Mouse (Mus musculus) embryonic stem cell, embryonic (primary cell): ENCODE data around the gene Tmem179b.

ENCODE experiments used
- CTCF ChIA-PET, 4 experiments: fragments of 300-600 bp in 2 of 4; fragments of 350-600 bp in 2 of 4; sonication (Branson Sonifier 250); formaldehyde crosslinking; loops; one replicate each; lab custom pipeline; 2022; ENCODE audit warnings: inconsistent platforms in 2 of 4; lab: Charles Lee
- POLR2A ChIA-PET, 4 experiments: fragments of 300-600 bp in 2 of 4; fragments of 350-600 bp in 2 of 4; sonication (Branson Sonifier 250); formaldehyde crosslinking; loops; one replicate each; lab custom pipeline; 2022; ENCODE audit warnings: antibody characterized with exemption in 4 of 4, inconsistent platforms in 1 of 4; lab: Charles Lee

Gene Tmem179b

DNA sequence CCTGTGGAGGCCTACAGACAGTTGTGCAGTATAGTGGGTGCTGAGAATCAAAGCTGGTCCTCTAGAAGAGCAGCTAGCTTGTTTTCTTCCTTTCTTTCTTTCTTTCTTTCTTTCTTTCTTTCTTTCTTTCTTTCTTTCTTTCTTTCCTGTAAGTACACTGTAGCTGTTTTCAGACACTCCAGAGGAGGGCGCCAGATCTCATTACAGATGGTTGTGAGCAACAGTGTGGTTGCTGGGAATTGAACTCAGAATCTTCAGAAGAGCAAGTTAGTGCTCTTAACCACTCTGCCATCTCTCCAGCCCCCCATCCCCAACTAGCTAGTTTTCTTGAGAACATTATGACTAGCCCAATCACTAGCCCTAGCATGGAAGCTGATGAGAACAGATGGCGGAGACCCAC lies 13.5 kb downstream of the Tmem179b start:
- POLR2A ChIA-PET, result interaction anchor here (0.6 to 15.6 kb wide), 37 partner anchors 10 to 1423 kb away, joined by 3 to 436 read pairs (median 4); partner anchors contain the start of genes Slc3a2 (in 3 of the 4), Taf6l (in 2 of the 4), Tmem179b (in 2 of the 4) and Tmem223 (in 2 of the 4)
- CTCF ChIA-PET, result interaction anchor here in 3 of 4 experiments (0.5 to 1.3 kb wide), 10 partner anchors 10 to 1410 kb away, joined by 3 to 6 read pairs (median 4); partner anchors contain the start of genes Taf6l (in 2 of the 3) and Tmem223 (in 1 of the 3)

DNA sequence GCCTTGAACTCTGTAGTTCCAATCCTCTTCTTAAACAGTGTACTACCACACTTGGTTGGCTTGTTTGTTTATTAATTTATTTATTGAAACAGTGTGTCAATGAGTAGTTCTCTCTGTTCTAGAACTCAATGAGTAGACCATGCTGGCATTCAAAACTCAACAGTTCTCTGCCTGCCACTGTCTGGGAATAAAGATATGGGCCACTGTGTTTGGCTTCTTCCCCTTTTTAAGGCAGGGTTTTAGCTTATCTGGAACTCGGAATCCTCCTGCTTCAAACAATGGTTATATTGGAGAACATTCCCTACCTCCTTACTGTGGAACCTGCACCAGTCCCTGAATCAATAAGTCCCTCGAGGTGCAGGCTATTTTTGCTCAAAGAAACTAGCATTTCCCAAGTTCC lies 15.4 kb downstream of the Tmem179b start:
- POLR2A ChIA-PET, result interaction anchor here in 3 of 4 experiments (0.5 to 15.6 kb wide), 22 partner anchors 9 to 1625 kb away, joined by 3 to 436 read pairs (median 49); partner anchors contain the start of genes Slc3a2 (in 3 of the 3), 1700092M07Rik (in 2 of the 3), Stx5a (in 2 of the 3) and Taf6l (in 2 of the 3)
- CTCF ChIA-PET, result no interaction called here

DNA sequence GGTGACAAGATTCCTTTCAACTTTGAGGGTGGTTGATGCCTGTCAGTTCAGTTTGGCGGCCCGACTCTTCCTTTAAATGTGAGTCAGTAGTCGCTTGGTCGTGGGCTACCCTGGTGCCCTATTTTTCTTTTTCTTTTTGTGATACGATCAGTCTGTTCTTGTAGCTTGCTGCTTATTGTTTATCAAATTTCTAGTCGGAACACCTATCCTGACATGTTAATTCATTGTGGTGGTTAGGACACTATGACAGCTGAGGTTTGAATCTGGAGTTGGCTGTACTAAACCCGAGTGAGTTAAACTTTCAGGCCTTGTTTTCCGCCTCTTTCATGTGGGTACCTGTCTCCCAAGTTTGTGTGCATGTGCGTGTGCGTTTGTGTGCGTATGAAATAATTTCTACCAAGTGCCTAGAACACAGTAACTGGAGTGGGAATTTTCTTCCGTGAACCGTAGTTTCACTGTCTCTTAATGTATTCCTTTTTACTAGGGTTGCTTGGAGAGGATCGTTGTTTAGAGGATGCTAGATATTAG lies 16.7 kb downstream of the Tmem179b start:
- ChIA-PET POLR2A (interaction anchor here (0.8 to 15.6 kb wide), 92 partner anchors 9 to 1516 kb away, joined by 3 to 436 read pairs (median 6); partner anchors contain the start of genes Tmem179b (in 4 of the 4), 1700092M07Rik (in 3 of the 4), Hnrnpul2 (in 3 of the 4) and Slc3a2 (in 3 of the 4)), CTCF (interaction anchor here in 3 of 4 experiments (0.6 to 1.2 kb wide), 4 partner anchors 10 to 389 kb away, joined by 4 to 8 read pairs (median 6); no protein-coding TSS in a partner anchor)

DNA sequence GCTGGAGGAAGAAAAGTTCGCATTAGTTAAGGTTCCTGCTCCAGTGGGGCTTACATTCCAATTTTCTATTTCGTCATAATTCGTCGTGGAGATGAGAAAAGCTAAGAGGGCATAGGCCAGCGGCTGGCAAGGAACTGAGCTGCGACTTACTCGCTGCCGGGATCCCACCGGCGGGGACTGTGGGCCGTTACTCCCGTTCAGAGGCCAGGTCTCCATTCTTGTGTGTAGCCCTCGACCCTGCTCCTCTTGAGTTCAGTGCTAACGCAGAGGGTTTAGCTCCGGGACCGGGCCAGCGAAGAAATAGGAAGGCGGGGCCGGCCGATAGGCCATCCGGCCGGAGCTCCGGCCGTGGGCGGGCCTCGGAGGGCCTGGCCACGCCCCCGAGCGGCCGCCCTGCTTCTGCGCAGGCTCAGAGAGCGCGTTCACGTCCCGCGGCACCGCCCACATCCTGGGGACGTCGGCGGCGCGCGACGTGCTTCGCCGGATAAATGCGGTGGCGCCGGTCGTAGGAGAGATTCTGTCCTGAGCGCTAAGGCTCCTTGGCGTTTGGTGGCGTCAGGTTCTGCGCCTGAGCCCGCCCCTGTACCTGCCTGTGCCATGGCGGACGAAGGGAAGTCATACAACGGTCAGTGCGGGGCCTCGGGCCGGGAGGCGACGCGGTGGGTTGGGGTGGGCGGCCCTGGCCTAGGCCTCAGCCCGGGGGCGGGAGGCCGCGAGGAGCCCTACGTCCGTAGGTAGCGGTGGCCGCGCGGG lies 17.5 kb downstream of the Tmem179b start, which contains the start of gene Nxf1:
TSS of gene Nxf1 (plus strand) at position 439 of the 753 bp plus-strand sequence.
- POLR2A ChIA-PET, result interaction anchor here (0.5 to 15.6 kb wide), 140 partner anchors 8 to 1707 kb away, joined by 3 to 436 read pairs (median 5); partner anchors contain the start of genes Tmem179b (in 4 of the 4), 1700092M07Rik (in 3 of the 4), 1810009A15Rik (in 3 of the 4) and AC129217.1 (in 3 of the 4)

DNA sequence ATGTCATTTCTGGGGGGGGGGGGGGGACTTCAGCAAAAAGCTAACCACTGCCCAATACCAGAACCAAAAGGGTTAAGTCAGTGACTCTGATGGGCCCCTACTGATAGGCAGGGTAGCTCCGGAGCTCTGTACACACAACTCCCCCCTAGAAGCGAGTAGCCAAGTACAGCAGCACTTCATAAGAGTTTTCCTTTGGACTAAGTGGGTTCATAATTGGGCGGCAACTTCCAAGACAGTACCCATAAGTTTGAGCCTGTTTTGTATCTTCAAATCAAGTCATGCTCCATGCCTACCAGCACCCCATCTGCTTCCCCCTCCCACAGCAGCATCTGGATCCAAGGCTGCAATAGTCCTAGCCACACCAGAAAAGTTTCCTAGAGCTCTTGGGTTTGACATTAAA lies 18.6 kb downstream of the Tmem179b start:
- ChIA-PET POLR2A (interaction anchor here (0.5 to 15.6 kb wide), 56 partner anchors 8 to 1337 kb away, joined by 3 to 436 read pairs (median 12); partner anchors contain the start of genes 1700092M07Rik (in 3 of the 4), Slc3a2 (in 3 of the 4), Stx5a (in 3 of the 4) and Taf6l (in 3 of the 4)), CTCF (interaction anchor here in 3 of 4 experiments (0.6 to 1.7 kb wide), 8 partner anchors 12 to 1699 kb away, joined by 3 to 10 read pairs (median 3); partner anchors contain the start of gene Tmem179b (in 1 of the 3))

More for the DNA sequence above, 17.5 kb downstream of the Tmem179b start, which contains the start of gene Nxf1:
- CTCF ChIA-PET, result interaction anchor here in 2 of 4 experiments (0.9 to 1.7 kb wide), 6 partner anchors 10 to 41 kb away, joined by 3 to 10 read pairs (median 4); partner anchors contain the start of gene Tmem179b (in 1 of the 2)

DNA sequence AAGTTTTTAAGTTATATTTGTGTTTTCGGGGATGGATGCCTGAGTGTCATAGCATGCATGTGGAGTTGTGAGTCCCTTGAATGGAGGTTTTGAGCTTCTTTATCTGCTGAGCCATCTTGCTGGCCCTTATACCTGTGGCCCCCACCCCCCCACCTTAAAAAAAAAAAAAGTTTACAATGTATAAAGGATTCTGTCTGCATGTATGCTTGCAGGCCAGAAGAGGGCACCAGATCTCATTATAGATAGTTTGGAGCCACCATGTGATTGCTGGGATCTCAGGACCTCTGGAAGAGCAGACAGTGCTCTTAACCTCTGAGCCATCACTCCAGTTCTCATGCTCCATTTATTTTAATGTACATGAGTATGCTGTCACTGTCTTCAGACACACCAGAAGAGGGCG lies 26.9 kb downstream of the Tmem179b start:
- ChIA-PET POLR2A (interaction anchor here in 3 of 4 experiments (0.5 to 31.6 kb wide), 22 partner anchors 9 to 219 kb away, joined by 3 to 1581 read pairs (median 4); partner anchors contain the start of genes Nxf1 (in 3 of the 3), Slc3a2 (in 3 of the 3), 1810009A15Rik (in 1 of the 3) and Eef1g (in 1 of the 3)), CTCF (interaction anchor here in 2 of 4 experiments (0.7 to 1.2 kb wide), 4 partner anchors 9 to 362 kb away, joined by 4 to 7 read pairs (median 4); partner anchors contain the start of gene Nxf1 (in 2 of the 2))

DNA sequence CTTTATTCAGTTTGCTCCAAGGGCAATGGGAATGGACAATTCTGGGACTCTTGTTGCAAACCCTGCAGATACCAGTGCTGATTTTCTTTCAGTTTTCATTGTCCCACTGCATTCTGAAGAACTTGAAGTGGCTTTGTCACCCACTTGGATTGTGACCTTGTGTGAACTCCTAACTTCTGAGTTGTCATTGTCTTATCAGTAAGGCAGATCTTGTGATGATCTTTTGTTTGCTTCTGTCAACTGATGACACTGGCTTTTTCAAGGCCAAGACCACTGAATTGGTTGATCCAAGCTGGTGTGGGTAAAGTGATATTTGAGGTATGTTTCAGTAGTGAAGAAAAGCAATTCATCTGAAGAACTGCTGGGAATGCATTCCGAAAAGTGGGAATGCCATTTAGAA lies 28.9 kb downstream of the Tmem179b start:
- CTCF ChIA-PET, result interaction anchor here in 1 of 4 experiments (1.5 kb wide), 1 partner anchor 11 kb away, joined by 3 read pairs; the partner anchor contains the start of gene Nxf1
- POLR2A ChIA-PET, result interaction anchor here in 3 of 4 experiments (0.6 to 31.6 kb wide), 8 partner anchors 11 to 26 kb away, joined by 3 to 1732 read pairs (median 38); partner anchors contain the start of genes Nxf1 (in 3 of the 3), Slc3a2 (in 3 of the 3), Tmem179b (in 1 of the 3) and Tmem223 (in 1 of the 3)

DNA sequence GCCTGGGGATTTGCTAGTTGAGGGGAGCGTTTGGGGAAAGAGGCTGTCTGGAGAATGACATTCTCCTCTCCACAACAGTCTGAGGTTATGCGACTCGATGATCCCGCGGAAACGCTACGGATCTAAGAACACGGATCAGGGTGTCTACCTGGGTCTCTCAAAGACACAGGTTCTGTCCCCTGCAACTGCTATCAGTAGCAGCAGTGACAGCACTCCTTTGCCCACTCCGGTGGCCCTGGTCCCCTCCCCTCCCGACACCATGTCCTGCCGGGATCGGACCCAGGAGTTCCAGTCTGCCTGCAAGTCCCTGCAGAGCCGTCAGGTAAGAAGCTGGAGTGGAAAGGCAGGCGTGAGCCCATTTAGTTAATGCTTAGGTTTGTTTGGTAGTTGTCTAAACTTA lies 32.1 kb downstream of the Tmem179b start:
- ChIA-PET POLR2A (interaction anchor here (0.5 to 31.6 kb wide), 36 partner anchors 9 to 247 kb away, joined by 3 to 1732 read pairs (median 10); partner anchors contain the start of genes 1810009A15Rik (in 3 of the 4), Gm49416 (in 3 of the 4), Slc3a2 (in 3 of the 4) and Taf6l (in 3 of the 4)), CTCF (no interaction called here)

DNA sequence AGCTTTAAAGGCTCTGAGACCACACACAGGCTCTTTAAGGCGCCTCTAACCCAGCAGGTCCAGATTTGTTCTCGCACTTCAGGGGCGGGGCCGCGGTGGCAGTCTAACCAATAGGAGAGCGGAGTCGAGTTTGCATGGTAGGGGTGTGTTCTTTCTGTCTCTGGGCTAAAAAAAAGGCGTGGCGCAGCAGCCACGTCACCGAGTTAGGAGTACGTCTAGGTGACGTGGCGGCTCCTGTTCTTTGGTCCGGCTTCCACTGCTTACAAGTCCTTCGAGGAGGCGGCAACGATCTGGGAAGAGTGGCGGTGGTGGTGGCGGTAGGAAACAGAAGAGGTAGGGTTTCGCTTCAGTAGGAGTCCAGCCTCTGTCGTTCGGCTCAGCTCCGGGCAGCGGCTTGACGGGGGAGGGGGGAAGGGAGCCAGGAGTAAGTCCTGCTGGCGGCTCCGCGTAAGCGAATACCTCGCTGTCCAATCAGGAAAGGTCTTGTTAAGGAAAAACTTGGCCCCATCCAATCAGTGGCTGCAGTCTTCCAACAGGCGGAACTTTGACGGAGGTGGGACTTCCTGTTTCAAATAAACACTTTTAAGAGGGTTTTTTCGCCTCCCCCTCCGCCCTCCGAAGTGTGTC lies 32.9 kb downstream of the Tmem179b start, which contains the start of gene Stx5a:
TSS of gene Stx5a (plus strand) at position 171 of the 627 bp plus-strand sequence.
- POLR2A ChIA-PET, result interaction anchor here (0.6 to 31.6 kb wide), 65 partner anchors 9 to 1770 kb away, joined by 3 to 1732 read pairs (median 6); partner anchors contain the start of genes 1810009A15Rik (in 3 of the 4), Gm49416 (in 3 of the 4), Nxf1 (in 3 of the 4) and Slc3a2 (in 3 of the 4)

DNA sequence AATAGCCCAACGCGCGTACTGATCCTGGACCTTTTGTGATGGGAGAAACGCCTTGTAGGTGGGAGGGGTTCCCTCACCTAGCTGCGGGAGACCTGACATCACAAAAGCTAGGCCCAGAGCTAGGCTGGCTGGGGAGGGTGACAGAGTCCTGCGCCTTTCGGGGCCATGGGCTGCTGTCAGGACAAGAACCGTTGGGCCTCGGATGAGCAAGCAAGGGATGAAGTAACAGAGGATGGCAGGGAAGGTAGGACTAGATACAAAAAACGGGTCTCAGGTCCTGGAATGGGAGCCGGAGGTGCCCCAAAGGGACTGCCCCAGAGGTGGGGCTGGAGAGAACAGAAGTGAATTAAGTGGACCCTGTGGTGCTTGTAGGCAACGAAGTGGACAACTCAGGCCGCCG lies 33.7 kb downstream of the Tmem179b start, which contains the start of gene 1700092M07Rik:
TSS of gene 1700092M07Rik (plus strand) at position 116 of the 400 bp plus-strand sequence.
- ChIA-PET POLR2A (interaction anchor here (0.6 to 31.6 kb wide), 62 partner anchors 10 to 327 kb away, joined by 3 to 1732 read pairs (median 6); partner anchors contain the start of genes 1810009A15Rik (in 3 of the 4), Gm49416 (in 3 of the 4), Nxf1 (in 3 of the 4) and Slc3a2 (in 3 of the 4)), CTCF (interaction anchor here in 3 of 4 experiments (0.7 to 1.7 kb wide), 5 partner anchors 18 to 59 kb away, joined by 3 to 17 read pairs (median 4); partner anchors contain the start of gene Slc3a2 (in 1 of the 3))

More for the DNA sequence above, 32.9 kb downstream of the Tmem179b start, which contains the start of gene Stx5a:
- CTCF ChIA-PET, result interaction anchor here in 3 of 4 experiments (0.5 to 1.7 kb wide), 5 partner anchors 18 to 58 kb away, joined by 3 to 17 read pairs (median 3); partner anchors contain the start of gene Slc3a2 (in 1 of the 3)

DNA sequence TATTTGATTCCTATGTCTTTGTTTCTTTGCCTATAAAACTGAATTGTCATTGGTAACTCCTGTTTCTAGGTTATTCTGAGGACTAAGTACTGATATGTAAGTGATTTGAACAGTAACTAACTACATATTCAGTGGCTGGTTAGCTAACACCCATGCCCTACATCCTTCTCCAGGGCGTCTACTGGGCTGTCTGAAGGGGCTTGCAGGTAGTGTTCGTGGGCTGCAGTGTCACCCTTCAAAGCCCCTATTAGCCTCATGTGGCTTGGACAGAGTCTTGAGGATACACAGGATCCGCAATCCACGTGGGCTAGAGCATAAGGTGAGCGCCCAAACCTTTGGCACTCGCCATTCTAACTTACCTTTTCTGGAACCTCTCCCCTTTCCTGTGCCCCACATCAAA lies 34.6 kb downstream of the Tmem179b start:
- CTCF ChIA-PET, result interaction anchor here in 2 of 4 experiments (0.9 to 1.7 kb wide), 2 partner anchors 21 to 22 kb away, joined by 5 to 17 read pairs; no protein-coding TSS in a partner anchor
- POLR2A ChIA-PET, result interaction anchor here (0.7 to 31.6 kb wide), 34 partner anchors 11 to 328 kb away, joined by 3 to 1732 read pairs (median 10); partner anchors contain the start of genes Nxf1 (in 3 of the 4), Slc3a2 (in 3 of the 4), Hnrnpul2 (in 2 of the 4) and Taf6l (in 2 of the 4)

DNA sequence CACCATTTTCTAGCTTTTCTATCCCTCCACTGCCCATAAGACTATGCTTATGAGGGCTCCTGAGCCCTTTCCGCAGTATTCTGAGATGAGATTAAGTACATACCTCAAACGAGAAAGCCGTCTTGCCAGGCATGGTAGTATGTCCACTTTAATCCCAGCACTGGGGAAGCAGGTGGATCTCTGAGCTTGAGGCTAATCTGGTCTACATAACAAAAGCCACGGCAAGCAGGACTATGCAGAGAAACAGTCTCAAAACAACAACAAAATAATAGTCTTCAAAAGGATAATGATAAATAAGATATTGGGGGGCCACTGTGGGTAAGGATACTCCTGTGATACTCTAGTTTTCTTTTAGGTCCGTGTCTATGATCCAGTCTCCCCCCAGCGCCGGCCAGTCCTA lies 35.4 kb downstream of the Tmem179b start:
- ChIA-PET CTCF (no interaction called here), POLR2A (interaction anchor here (0.7 to 31.6 kb wide), 34 partner anchors 8 to 228 kb away, joined by 3 to 1732 read pairs (median 8); partner anchors contain the start of genes Nxf1 (in 3 of the 4), Slc3a2 (in 3 of the 4), 1810009A15Rik (in 2 of the 4) and Gm49416 (in 2 of the 4))

DNA sequence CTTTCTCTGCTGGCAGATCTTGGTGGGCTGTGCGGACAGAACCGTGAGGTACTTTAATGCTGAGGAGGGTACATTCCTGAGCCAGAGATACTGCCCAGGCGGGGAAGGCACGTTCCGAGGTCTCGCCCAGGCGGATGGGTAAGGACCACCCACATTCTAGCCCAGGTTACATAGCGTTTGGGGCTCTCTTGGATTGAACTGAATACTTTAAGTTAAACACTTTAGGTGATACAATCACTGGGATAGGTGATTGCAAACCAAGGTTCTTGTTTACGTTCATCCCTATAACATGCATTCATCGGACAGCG lies 38.2 kb downstream of the Tmem179b start:
- POLR2A ChIA-PET, result interaction anchor here in 3 of 4 experiments (0.6 to 31.6 kb wide), 25 partner anchors 8 to 1418 kb away, joined by 3 to 1732 read pairs (median 7); partner anchors contain the start of genes Nxf1 (in 3 of the 3), Slc3a2 (in 3 of the 3), Hnrnpul2 (in 2 of the 3) and Taf6l (in 2 of the 3)

DNA sequence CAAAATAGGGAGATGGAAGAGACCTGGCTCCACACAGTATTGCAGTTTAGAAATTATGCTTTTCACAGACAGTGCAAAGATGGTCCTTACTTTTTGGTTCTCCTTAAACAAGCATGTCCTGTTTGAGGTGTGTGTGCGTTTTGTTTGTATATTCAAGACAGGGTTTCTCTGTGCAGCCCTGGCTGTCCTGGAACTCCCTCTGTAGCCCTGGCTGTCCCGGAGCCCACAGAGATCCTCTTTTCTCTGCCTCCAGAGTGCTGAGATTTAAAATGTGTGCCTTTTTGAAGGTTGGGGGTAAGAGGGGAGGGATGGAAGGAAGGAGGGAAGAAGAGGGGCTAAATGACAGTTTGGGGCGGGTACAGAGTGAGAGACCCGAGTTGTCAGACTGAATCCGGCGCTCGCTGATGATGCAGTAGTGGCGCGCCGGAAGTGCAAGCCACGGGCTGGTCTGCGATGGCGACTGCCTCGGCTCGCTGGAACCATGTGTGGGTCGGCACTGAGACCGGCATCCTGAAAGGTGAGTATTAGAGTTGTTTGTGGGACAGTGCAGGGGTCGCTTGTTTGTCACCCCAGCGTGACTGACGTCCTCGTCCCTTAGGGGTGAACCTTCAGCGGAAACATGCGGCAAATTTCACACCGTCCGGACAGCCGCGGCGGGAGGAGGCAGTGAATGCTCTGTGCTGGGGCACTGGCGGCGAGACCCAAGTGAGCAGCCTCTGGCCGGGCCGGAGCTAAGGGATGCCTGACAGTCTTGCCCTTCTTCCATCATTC lies 38.7 kb downstream of the Tmem179b start, which contains the start of gene Wdr74:
TSS of gene Wdr74 (plus strand) at position 439 of the 771 bp plus-strand sequence.
- POLR2A ChIA-PET, result interaction anchor here in 3 of 4 experiments (0.6 to 31.6 kb wide), 17 partner anchors 8 to 1417 kb away, joined by 3 to 1732 read pairs (median 5); partner anchors contain the start of genes Slc3a2 (in 3 of the 3), Nxf1 (in 2 of the 3), Hnrnpul2 (in 1 of the 3) and Taf6l (in 1 of the 3)
- CTCF ChIA-PET, result no interaction called here

More for the DNA sequence above, 38.2 kb downstream of the Tmem179b start:
- CTCF ChIA-PET, result no interaction called here
